ENCODE assay signal across 10 mouse cellular contexts in genomic region chr16:50293502-50294228, GRCm38 (mm10).
DNase-seq lines count a peak whose midpoint lies in the region; ATAC-seq lines count a peak whose summit lies in the region.
"Had no signal": no experiment of that assay in that cellular context is flagged by ENCODE, and none has a peak within 500 bp of the region (broad histone marks: within the 10 kb centered on the region; RNA-seq: fewer than 3 reads in every experiment).

No protein-coding gene starts in this region.

- H3K9me3 ChIP-seq in embryonic facial prominence, embryonic 14.5 days (ENCODE audit: control insufficient read depth, low read length): no peaks in the 10 kb centered on the region
- H3K9me3 ChIP-seq: limb, embryonic 13.5 days had no signal

- H3K4me2 ChIP-seq in embryonic facial prominence, embryonic 14.5 days (ENCODE audit: low read depth, low read length): no peak overlapping the region
- H3K4me2 ChIP-seq: limb, embryonic 13.5 days had no signal

- H3K4me1 ChIP-seq in embryonic facial prominence, embryonic 14.5 days (ENCODE audit: control insufficient read depth, insufficient read depth, low read length): no peaks in the 10 kb centered on the region; the same call in 1 of the 2 replicates
- H3K4me1 ChIP-seq: limb, embryonic 13.5 days had no signal

- H3K4me3 ChIP-seq in embryonic facial prominence, embryonic 14.5 days (ENCODE audit: low read depth, low read length): no peak overlapping the region
- H3K4me3 ChIP-seq: limb, embryonic 13.5 days had no signal

- no peaks in the 10 kb centered on the region for H3K36me3 ChIP-seq in embryonic facial prominence, embryonic 14.5 days (ENCODE audit: control insufficient read depth, insufficient read depth, low read length)
- H3K36me3 ChIP-seq: limb, embryonic 13.5 days had no signal

- DNase-seq in cerebellum, adult 11 months: no peak
- peak; percentile 37 for DNase-seq in layer of hippocampus, adult 11-12 months (ENCODE audit: low spot score)
- no peak for DNase-seq in layer of hippocampus, adult 9-11 months
- peak; percentile 22 for DNase-seq in CD4-positive helper T cell, adult 2 months (ENCODE audit: low read depth, low spot score)
- DNase-seq in embryonic facial prominence, embryonic 14.5 days (ENCODE audit: low spot score): peak; percentile 48
- no peak for DNase-seq in ovary, postnatal 36 days (ENCODE audit: low spot score)
- no peak for DNase-seq in adrenal gland, adult 8-10 months
- DNase-seq: B cell, adult 2 months had no signal

- no peak overlapping the region for H3K27ac ChIP-seq in embryonic facial prominence, embryonic 14.5 days (replicated peaks; ENCODE audit: low read depth, low read length)
- H3K27ac ChIP-seq: limb, embryonic 13.5 days had no signal

- H3K9ac ChIP-seq in embryonic facial prominence, embryonic 14.5 days (ENCODE audit: low read depth, low read length): no peak overlapping the region
- H3K9ac ChIP-seq: limb, embryonic 13.5 days had no signal

- ATAC-seq in cerebellum, adult (ENCODE audit: insufficient number of reproducible peaks, low FRiP score, low TSS enrichment): 0 out of 2 replicates have a peak, but pooled peaks have one; percentile 36
- no peak for ATAC-seq in embryonic facial prominence, embryonic 14.5 days (ENCODE audit: low read depth)

- no peaks in the 10 kb centered on the region for H3K27me3 ChIP-seq in embryonic facial prominence, embryonic 14.5 days (replicated peaks; ENCODE audit: control insufficient read depth, insufficient read depth, low read length)
- H3K27me3 ChIP-seq: limb, embryonic 13.5 days had no signal

- WGBS in embryonic facial prominence, embryonic 14.5 days: 76% methylated on average over 4 of the region's 4 CpGs

Comparison
In these comparisons a context has a peak if more than half of its experiments do, and no peak if none do; other contexts are left out.
1. DNase-seq: peak in layer of hippocampus, adult 11-12 months (single experiment), CD4-positive helper T cell, adult 2 months (single experiment) and embryonic facial prominence, embryonic 14.5 days (single experiment); none in cerebellum, adult 11 months (single experiment), layer of hippocampus, adult 9-11 months (single experiment), ovary, postnatal 36 days (single experiment) and adrenal gland, adult 8-10 months (single experiment).